Mouse (Mus musculus): ENCODE data around the gene Ebna1bp2. TPM values are rescaled to one million over a fixed set of nuclear protein-coding genes. Genes with fewer than 3 reads are reported as not detected.

The Ebna1bp2 gene
- polyA plus RNA-seq, 1 experiment from 2014 or later = 191 TPM

- no peak overlapping the region for H3K4me3 ChIP-seq (ENCODE audit: low read depth, low read length)
- no peaks in the 10 kb centered on the region for H3K36me3 ChIP-seq (replicated peaks; ENCODE audit: control insufficient read depth, insufficient read depth, low read depth, low read length)
- no peak for ATAC-seq (replicated peaks; ENCODE audit: insufficient number of reproducible peaks, low FRiP score, low TSS enrichment, low read depth)
- 30% methylated on average over 4 of the region's 4 CpGs for WGBS
- no peaks in the 10 kb centered on the region for H3K4me1 ChIP-seq (ENCODE audit: control insufficient read depth, insufficient read depth, low read length)
- DNase-seq (ENCODE audit: low spot score) = no peak
- no peak overlapping the region for H3K27ac ChIP-seq (replicated peaks; ENCODE audit: low read depth, low read length)
- no peak overlapping the region for H3K9ac ChIP-seq (replicated peaks; ENCODE audit: low read length)
- no peaks in the 10 kb centered on the region for H3K27me3 ChIP-seq (ENCODE audit: control insufficient read depth, insufficient read depth, low read length)
- no peak overlapping the region for H3K4me2 ChIP-seq (ENCODE audit: low read depth, low read length)
- H3K9me3 ChIP-seq (replicated peaks; ENCODE audit: control insufficient read depth, low read length) = no peaks in the 10 kb centered on the region
Observed at GRCm38 (mm10) chr4:118604065-118604464, 16.5 kb upstream of the Ebna1bp2 start.

GRCm38 (mm10) chr4:118609836-118610235 lies 10.8 kb upstream of the Ebna1bp2 start:
- Histone ChIP-seq H3K27me3 (ENCODE audit: control insufficient read depth, insufficient read depth, low read length) (no peaks in the 10 kb centered on the region), H3K4me2 (ENCODE audit: low read depth, low read length) (no peak overlapping the region), H3K9ac (replicated peaks; ENCODE audit: low read length) (no peak overlapping the region), H3K9me3 (replicated peaks; ENCODE audit: control insufficient read depth, low read length) (no peaks in the 10 kb centered on the region), H3K27ac (replicated peaks; ENCODE audit: low read depth, low read length) (no peak overlapping the region), H3K4me1 (ENCODE audit: control insufficient read depth, insufficient read depth, low read length) (no peaks in the 10 kb centered on the region), H3K4me3 (ENCODE audit: low read depth, low read length) (no peak overlapping the region), H3K36me3 (replicated peaks; ENCODE audit: control insufficient read depth, insufficient read depth, low read depth, low read length) (no peaks in the 10 kb centered on the region)
- DNase-seq (ENCODE audit: low spot score) (no peak), ATAC-seq (replicated peaks; ENCODE audit: insufficient number of reproducible peaks, low FRiP score, low TSS enrichment, low read depth) (no peak)
- WGBS = 69% methylated on average over 3 of the region's 3 CpGs

- ATAC-seq (replicated peaks; ENCODE audit: insufficient number of reproducible peaks, low FRiP score, low TSS enrichment, low read depth) (no peak), DNase-seq (ENCODE audit: low spot score) (peak; percentile 46)
- Histone ChIP-seq H3K27ac (replicated peaks; ENCODE audit: low read depth, low read length) (no peak overlapping the region), H3K27me3 (ENCODE audit: control insufficient read depth, insufficient read depth, low read length) (no peaks in the 10 kb centered on the region), H3K9ac (replicated peaks; ENCODE audit: low read length) (no peak overlapping the region), H3K4me1 (ENCODE audit: control insufficient read depth, insufficient read depth, low read length) (no peaks in the 10 kb centered on the region), H3K4me2 (ENCODE audit: low read depth, low read length) (no peak overlapping the region), H3K4me3 (ENCODE audit: low read depth, low read length) (no peak overlapping the region), H3K36me3 (replicated peaks; ENCODE audit: control insufficient read depth, insufficient read depth, low read depth, low read length) (no peaks in the 10 kb centered on the region), H3K9me3 (replicated peaks; ENCODE audit: control insufficient read depth, low read length) (no peaks in the 10 kb centered on the region)
- WGBS = 18% methylated on average over 11 of the region's 11 CpGs
Observed at GRCm38 (mm10) chr4:118612619-118613018, 8.0 kb upstream of the Ebna1bp2 start.

GRCm38 (mm10) chr4:118615412-118615811 lies 5.2 kb upstream of the Ebna1bp2 start:
- Histone ChIP-seq H3K9me3 (replicated peaks; ENCODE audit: control insufficient read depth, low read length) (no peaks in the 10 kb centered on the region), H3K4me1 (ENCODE audit: control insufficient read depth, insufficient read depth, low read length) (no peaks in the 10 kb centered on the region)
- 87% methylated on average over 11 of the region's 11 CpGs for WGBS

GRCm38 (mm10) chr4:118620967-118621320 lies 345 bp downstream of the Ebna1bp2 start:
- Histone ChIP-seq H3K27ac (replicated peaks; ENCODE audit: low read depth, low read length) (no peak overlapping the region), H3K36me3 (replicated peaks; ENCODE audit: control insufficient read depth, insufficient read depth, low read depth, low read length) (peaks cover 5% of the 10 kb centered on the region), H3K27me3 (ENCODE audit: control insufficient read depth, insufficient read depth, low read length) (no peaks in the 10 kb centered on the region), H3K4me2 (ENCODE audit: low read depth, low read length) (peak overlapping the region; percentile 86), H3K4me3 (ENCODE audit: low read depth, low read length) (peak overlapping the region; percentile 75), H3K4me1 (ENCODE audit: control insufficient read depth, insufficient read depth, low read length) (no peaks in the 10 kb centered on the region), H3K9me3 (replicated peaks; ENCODE audit: control insufficient read depth, low read length) (no peaks in the 10 kb centered on the region), H3K9ac (replicated peaks; ENCODE audit: low read length) (peak overlapping the region; percentile 73)
- WGBS = under 1% methylated on average over 23 of the region's 23 CpGs
- no peak for DNase-seq (ENCODE audit: low spot score)
- ATAC-seq (replicated peaks; ENCODE audit: insufficient number of reproducible peaks, low FRiP score, low TSS enrichment, low read depth) = peak; percentile 50

More at GRCm38 (mm10) chr4:118615412-118615811, 5.2 kb upstream of the Ebna1bp2 start:
- Histone ChIP-seq H3K4me3 (ENCODE audit: low read depth, low read length) (no peak overlapping the region), H3K9ac (replicated peaks; ENCODE audit: low read length) (no peak overlapping the region), H3K27ac (replicated peaks; ENCODE audit: low read depth, low read length) (no peak overlapping the region), H3K36me3 (replicated peaks; ENCODE audit: control insufficient read depth, insufficient read depth, low read depth, low read length) (no peaks in the 10 kb centered on the region), H3K27me3 (ENCODE audit: control insufficient read depth, insufficient read depth, low read length) (no peaks in the 10 kb centered on the region), H3K4me2 (ENCODE audit: low read depth, low read length) (no peak overlapping the region)
- ATAC-seq (replicated peaks; ENCODE audit: insufficient number of reproducible peaks, low FRiP score, low TSS enrichment, low read depth) (no peak), DNase-seq (ENCODE audit: low spot score) (no peak)

GRCm38 (mm10) chr4:118621781-118622180 lies 1.2 kb downstream of the Ebna1bp2 start:
- ATAC-seq (replicated peaks; ENCODE audit: insufficient number of reproducible peaks, low FRiP score, low TSS enrichment, low read depth) = no peak
- peaks cover 5% of the 10 kb centered on the region for H3K36me3 ChIP-seq (replicated peaks; ENCODE audit: control insufficient read depth, insufficient read depth, low read depth, low read length)
- no peak overlapping the region for H3K9ac ChIP-seq (replicated peaks; ENCODE audit: low read length)
- H3K9me3 ChIP-seq (replicated peaks; ENCODE audit: control insufficient read depth, low read length) = no peaks in the 10 kb centered on the region
- H3K4me3 ChIP-seq (ENCODE audit: low read depth, low read length) = peak overlapping the region; percentile 75
- H3K4me1 ChIP-seq (ENCODE audit: control insufficient read depth, insufficient read depth, low read length) = no peaks in the 10 kb centered on the region
- H3K27ac ChIP-seq (replicated peaks; ENCODE audit: low read depth, low read length) = no peak overlapping the region
- H3K4me2 ChIP-seq (ENCODE audit: low read depth, low read length) = peak overlapping the region; percentile 86
- DNase-seq (ENCODE audit: low spot score) = no peak
- H3K27me3 ChIP-seq (ENCODE audit: control insufficient read depth, insufficient read depth, low read length) = no peaks in the 10 kb centered on the region
- WGBS = 91% methylated on average over 9 of the region's 9 CpGs

GRCm38 (mm10) chr4:118630261-118630660 lies 9.7 kb downstream of the Ebna1bp2 start:
- Histone ChIP-seq H3K4me1 (ENCODE audit: control insufficient read depth, insufficient read depth, low read length) (no peaks in the 10 kb centered on the region), H3K9me3 (replicated peaks; ENCODE audit: control insufficient read depth, low read length) (no peaks in the 10 kb centered on the region), H3K27me3 (ENCODE audit: control insufficient read depth, insufficient read depth, low read length) (no peaks in the 10 kb centered on the region), H3K9ac (replicated peaks; ENCODE audit: low read length) (no peak overlapping the region), H3K36me3 (replicated peaks; ENCODE audit: control insufficient read depth, insufficient read depth, low read depth, low read length) (no peaks in the 10 kb centered on the region; the same call in 1 of the 2 replicates), H3K4me3 (ENCODE audit: low read depth, low read length) (no peak overlapping the region), H3K27ac (replicated peaks; ENCODE audit: low read depth, low read length) (no peak overlapping the region), H3K4me2 (ENCODE audit: low read depth, low read length) (no peak overlapping the region)
- no peak for ATAC-seq (replicated peaks; ENCODE audit: insufficient number of reproducible peaks, low FRiP score, low TSS enrichment, low read depth)
- 87% methylated on average over 5 of the region's 5 CpGs for WGBS
- DNase-seq (ENCODE audit: low spot score) = no peak

GRCm38 (mm10) chr4:118642346-118643190 lies 22.0 kb downstream of the Ebna1bp2 start:
- no peak overlapping the region for H3K9ac ChIP-seq (replicated peaks; ENCODE audit: low read length)
- H3K4me2 ChIP-seq (ENCODE audit: low read depth, low read length) = no peak overlapping the region
- no peaks in the 10 kb centered on the region for H3K27me3 ChIP-seq (ENCODE audit: control insufficient read depth, insufficient read depth, low read length)
- DNase-seq (ENCODE audit: low spot score) = no peak
- WGBS = 55% methylated on average over 20 of the region's 20 CpGs
- ATAC-seq (replicated peaks; ENCODE audit: insufficient number of reproducible peaks, low FRiP score, low TSS enrichment, low read depth) = no peak
- no peaks in the 10 kb centered on the region for H3K9me3 ChIP-seq (replicated peaks; ENCODE audit: control insufficient read depth, low read length)
- H3K27ac ChIP-seq (replicated peaks; ENCODE audit: low read depth, low read length) = no peak overlapping the region
- no peaks in the 10 kb centered on the region for H3K4me1 ChIP-seq (ENCODE audit: control insufficient read depth, insufficient read depth, low read length)
- no peak overlapping the region for H3K4me3 ChIP-seq (ENCODE audit: low read depth, low read length)
- no peaks in the 10 kb centered on the region for H3K36me3 ChIP-seq (replicated peaks; ENCODE audit: control insufficient read depth, insufficient read depth, low read depth, low read length)
